Mouse (Mus musculus) brain, embryonic 14.5 days (tissue): Measurements from ENCODE around the gene Gm11114.

Experiments used
- CTCF ChIP-seq: fragments of 200-500 bp; IDR thresholded peaks from 2 replicates; pipeline ENCODE4 v1.5.1; 2012; ENCODE audit warnings: inconsistent platforms, mild to moderate bottlenecking, moderate library complexity, borderline replicate concordance; ENCODE audit not compliant: insufficient read depth, insufficient read length; ENCODE audit errors: extremely low read depth
- POLR2A ChIP-seq: fragments of 200-500 bp; IDR thresholded peaks from 2 replicates; pipeline ENCODE4 v1.6.1; 2012; ENCODE audit warnings: mild to moderate bottlenecking, inconsistent platforms, borderline replicate concordance; ENCODE audit not compliant: poor library complexity, insufficient read depth, insufficient read length, severe bottlenecking; ENCODE audit errors: extremely low read depth

DNA sequence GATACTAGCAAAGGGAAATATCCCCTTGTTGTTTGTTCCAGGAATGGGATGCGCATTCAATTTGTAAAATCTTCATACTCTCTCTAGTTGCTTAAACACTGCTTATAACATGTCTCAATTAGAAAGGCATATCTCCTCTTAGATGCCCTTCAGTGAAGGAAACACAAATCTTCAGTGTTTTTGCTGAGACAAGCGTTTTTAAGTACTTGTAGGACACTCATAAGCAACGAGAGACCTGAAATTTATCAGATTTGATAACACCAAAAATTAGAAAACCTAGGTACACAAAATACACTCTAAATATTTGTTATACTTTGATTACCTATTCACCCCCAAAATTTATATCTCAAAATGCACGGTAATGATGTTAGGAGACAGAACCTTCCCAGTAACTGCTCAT, 9.7 kb upstream of the Gm11114 start:
- TF ChIP-seq CTCF (no peak), POLR2A (no peak)
